Mouse (Mus musculus) kidney, postnatal 36 days (tissue): ENCODE results near the gene Map2.

Experiments
- DNase-seq, 2 experiments: peaks; one replicate each; pipeline ENCODE4 v3.0.0; 2021 to 2022; ENCODE audit warnings: mixed read lengths in 2 of 2

Map2 gene

DNA sequence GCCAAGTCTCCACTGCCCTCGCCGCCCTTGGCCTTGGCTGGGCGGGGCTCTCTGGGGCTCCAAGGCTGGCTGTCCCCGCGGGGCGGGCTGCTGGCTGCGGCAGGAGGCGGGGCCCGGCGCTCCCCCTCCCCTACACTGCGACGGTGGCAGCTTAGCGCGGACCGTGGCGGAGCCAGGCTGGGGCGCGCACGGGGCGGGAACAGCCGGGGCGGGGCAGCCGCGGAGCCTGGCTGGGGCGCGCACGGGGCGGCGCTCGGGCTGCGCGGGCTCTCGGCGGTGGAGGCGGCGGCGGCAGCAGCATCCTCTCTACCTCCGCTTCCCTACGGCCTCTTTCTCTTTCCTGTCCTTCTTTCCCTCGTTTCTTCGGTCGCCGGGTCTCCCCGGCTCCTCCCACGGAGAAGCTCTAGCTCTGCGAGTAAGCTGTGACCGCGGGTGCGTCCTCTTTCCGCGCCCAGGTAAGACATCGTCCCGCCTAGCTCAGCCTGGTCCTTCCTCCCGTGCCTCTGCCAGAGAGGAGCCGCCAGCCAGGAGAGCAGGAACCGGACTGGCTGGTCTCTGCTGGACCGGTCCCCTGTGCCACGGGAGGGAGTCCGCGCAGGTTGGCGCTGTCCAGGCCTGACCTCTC is at the start of gene Map2:
Gene Map2, plus strand, starts transcription at position 233 of the 625 bp plus-strand sequence.
- DNase-seq = peak; percentile 88 to 91

DNA sequence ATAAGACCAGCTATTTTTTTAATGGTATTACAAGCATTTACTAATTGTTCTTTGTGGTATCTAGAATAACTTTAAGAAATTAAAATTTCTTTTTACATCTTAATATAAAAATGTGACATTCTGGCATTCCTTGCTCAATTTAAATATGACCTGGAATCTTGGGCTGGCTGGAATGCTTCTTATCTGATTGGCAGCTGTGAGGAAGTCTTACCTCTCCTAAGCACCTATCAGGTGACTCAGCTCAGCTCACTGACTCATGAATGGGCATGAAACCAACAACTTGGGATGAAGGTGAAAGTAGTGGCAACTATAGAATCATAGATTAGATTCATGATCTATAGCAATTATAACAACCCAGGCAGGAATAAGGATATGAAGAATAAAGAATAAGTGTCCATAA is 42.1 kb upstream of the Map2 start:
- no peak for DNase-seq

DNA sequence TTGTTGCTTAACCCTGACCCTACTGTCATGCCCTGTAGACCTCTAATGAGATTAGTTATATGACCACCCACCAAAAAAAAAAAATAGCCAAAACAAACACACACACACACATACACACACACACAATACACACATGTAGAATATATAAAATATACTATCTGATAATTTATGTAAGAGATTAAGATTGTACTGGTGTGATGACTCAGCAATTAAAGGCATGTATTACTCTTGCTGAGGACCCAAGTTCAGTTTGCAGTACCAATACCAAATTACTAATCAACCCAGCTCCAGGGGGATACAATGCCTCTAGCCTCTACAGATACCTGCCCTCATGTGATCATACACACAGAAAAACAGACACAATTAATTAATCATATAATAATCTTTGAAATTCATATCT is 39.7 kb upstream of the Map2 start:
- DNase-seq = no peak

DNA sequence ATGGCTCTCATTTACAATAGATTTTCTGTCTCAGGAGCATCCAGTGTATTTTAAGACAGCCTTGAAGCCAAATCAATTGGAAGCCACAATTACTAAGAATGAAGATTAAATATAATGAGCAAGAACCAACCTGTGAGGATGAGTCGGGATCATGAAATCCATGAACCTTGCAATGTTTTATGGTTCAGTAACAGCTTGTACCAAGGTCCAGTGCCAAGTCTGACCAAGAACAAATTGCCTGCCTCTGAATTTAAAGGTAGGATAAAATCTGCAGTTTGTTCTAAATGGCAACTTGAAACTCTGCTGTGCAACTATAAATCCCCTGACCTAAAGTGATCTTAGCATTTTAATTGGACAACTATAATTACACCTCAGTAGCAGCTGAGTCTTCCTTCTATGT is 34.4 kb upstream of the Map2 start:
- peak; percentile 26 to 39 for DNase-seq

DNA sequence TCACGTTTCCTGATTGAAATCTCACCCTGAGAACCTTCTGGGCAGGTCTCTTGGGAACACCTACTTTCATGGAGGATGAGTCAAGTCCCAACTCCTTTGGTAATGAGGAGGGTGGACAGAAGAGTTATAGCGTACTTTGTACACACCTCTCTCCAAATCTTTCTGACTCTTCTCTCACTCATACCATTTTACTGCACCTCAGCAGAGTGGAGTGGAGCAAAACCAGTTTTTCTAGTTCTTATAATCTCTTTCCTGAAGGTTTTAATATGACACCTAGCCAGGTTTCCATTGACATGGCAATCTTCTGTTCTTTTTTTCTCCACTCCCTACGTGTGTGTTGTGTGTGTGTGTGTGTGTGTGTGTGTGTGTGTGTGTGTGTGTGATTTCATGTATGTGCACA is 29.9 kb upstream of the Map2 start:
- no peak for DNase-seq

DNA sequence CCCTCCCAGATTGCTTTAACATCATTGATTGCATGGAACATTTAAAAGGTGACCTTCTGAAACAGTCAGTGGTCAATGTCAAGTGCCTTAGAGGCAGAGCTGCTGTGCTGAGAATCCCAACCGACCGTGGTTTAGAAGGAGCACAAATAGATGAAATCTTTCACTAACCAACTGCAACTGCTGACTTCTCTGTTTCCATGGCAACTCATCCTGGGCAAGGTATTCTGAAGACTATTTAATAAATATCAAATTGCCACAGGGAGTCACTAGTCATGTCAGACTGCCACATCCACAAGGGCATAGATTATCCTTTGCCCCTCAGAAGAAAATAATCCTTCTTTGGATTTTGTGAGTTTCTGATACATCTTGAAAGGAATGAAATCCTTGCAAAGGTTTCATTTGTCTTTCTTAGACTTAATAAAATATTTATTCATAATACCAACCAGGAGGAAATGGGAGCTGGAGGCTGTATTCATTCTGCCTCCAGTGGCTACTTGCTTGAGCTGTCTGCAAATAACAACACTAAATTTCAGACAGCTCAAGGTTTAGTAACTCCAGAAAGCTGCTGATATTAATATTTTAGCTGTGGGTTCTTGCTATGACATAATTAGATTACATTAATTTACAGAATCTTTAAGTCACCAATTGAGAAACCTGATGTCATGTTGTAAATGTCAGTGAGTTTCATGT is 26.1 kb upstream of the Map2 start:
- no peak for DNase-seq

DNA sequence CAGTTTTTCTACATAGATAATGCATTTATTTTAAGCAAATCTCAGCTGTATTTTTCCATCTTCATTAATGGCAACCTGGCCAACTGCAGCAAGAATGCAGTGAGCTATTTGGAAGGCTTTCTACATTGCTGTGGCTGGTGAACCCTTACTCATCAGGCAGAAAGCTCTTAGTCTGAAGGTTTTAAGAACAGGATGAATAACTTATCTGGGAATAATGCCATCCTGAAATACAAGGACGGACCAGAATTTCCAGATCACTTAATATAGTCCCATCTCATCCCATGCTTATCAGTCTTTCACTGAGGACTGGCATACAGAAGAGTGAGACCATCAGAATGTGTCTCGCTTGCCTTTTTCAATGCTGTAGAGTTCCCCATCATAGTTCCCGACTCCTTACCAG is 24.3 kb upstream of the Map2 start:
- DNase-seq = no peak

DNA sequence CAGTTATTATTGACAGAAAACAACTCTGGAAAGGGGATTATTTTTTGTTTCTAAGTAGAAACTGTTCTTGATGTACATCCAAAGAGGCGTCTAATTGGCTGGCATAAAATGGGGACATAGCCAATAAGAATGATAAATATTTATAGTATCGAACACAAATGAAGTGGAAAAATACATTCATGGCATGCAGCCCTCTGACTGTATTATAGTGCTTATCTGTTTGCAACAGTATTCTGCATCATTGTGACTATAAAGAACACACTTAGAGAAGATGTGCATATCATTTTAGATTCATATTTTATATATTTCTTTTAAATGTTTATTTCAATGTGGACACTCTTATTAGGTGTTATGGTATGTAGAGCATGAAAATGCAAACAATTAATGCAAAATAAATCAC is 17.9 kb upstream of the Map2 start:
- no peak for DNase-seq

DNA sequence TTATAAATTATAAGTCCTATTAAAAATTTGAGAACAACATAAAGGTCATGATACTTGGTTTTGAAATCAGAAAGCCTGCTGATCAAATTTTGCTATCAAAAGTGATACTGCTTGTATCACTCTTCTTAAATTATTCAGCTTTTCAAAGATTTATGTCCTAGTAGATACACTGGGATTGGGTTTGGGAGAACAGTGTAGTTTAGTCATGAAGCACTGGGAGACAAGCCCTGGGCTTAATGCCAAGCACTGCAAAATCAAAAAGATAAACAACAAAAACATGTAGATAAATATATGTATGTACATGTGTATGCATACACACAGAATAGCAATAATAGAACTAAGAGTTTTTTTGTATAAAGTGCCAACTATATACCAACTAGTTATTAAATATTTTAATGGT is 17.5 kb upstream of the Map2 start:
- no peak for DNase-seq

DNA sequence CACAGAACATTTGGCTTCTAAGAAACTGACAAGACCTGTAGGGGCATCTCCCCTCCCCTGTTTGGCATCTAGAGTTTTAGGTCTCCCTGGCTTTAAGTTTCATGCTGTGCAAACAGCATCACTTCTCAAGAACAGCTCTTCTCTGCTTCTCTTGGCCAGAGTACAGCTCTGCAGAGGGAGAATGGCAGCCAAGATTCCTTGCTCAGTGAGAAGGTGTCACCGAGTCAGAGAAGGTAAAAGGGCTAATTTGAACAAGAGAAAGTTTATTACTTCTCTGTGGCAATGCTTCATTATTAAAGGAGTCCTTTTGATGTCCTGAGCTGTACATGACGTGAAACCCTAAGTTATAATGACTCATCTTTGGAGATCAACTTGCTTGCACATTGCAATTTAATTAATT is 10.4 kb upstream of the Map2 start:
- DNase-seq = no peak

DNA sequence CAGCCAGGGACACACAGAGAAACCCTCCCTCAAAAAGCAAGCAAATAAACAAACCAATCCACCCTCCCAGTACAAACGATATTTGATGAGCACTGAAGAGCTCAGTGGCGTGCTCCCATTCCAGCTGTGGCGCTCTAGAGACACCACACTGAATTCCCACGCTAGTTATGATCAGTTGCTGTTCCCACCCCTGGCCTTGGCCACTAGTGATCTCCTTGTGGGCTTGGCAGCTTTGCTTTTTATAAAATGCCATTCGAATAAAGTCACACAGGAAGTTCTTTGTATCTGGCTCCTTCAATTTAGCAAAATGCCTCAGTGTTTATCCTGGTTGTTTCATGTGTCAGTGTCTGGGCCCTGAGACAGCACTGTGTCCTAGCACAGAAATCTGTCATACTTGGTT is 6.4 kb upstream of the Map2 start:
- DNase-seq = no peak

DNA sequence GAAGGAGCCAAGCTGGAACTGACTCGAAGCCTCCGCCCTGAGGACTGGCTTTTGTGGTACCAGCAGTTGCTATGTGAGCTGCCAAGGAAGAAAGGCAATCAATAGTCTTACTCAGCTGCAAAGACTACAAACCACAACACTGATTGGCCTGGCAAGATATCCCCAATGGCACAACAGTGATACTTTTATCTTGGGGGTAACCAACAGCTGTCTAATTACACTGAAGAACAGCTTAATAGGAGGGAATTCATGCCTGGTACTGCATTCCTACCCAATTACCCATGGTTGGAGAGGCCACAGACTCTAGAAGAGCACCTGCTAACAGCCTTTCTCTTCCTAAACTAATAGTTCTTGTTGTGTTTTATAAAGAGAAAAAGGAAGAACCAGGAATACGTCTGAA is 2.9 kb upstream of the Map2 start:
- no peak for DNase-seq

DNA sequence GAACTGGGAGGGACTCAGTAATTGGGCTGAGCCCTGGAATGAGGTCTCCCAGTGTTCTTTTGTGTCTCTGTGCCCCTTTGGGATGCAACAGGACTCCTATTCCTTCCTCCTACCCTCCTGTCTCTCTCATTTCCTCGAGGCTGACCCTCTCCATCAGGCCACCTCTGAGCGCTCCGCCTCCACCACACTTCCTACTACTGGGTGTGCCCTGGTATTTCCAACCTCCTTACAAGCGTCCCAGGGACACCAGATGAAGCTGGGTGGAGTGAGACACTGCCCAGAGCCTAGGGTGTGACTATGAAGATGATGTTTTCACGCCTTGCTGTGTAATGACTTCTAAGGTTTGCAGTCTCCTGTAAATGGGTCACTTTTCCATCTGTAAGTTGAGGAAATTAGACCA is 1.4 kb upstream of the Map2 start:
- no peak for DNase-seq

DNA sequence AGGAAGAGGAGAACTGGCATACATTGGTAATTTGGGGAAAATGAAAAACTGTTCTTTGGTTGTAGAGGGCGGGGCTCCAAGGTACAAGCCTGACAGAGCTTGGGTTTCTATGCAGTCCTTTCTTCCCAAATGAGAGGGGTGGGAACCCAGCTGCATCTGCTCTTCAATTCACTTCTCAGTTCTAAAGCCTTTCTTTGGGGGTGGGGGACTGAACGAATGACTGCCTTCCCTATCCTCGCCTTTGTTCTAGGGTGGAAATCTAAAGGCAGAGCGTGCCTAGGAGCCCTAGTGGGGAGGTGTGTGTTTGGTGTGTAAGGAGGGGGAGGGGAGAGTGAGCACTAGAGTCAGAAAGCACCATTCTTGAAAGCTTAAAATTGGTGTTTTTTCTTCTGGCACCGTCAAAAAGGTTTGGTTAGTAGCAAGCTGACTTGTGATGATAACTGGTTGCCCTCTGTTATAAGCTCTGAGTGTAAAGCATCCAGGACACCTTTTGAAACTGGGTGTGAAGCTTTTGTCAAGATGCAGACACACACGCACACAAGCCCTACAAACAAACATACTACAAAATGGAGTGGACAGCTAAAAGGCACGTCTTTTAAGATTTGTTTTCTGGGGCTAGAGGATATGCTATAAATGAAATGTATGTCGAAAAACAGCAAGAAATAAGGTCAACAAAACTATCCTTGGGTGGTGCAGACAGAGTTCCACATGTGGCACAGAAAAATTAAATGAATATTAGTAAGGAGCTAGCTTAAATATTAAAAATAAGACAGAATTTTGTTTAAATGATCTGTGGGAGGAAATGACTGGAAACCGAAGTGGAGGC is 1.2 kb downstream of the Map2 start:
- no peak for DNase-seq

DNA sequence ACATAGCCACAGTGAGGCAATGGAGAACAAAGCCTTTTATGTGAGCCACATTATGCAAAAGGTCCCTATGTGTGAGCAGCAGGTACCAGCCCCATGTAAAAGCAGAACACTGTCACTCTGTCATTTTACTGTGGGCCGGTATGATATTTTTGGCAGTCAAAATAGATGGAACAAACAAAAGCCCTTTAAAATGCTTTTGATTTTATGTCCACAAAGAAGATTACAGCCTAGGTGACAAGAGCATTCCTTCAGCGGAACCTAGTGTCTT is 1.7 kb downstream of the Map2 start:
- DNase-seq = no peak

DNA sequence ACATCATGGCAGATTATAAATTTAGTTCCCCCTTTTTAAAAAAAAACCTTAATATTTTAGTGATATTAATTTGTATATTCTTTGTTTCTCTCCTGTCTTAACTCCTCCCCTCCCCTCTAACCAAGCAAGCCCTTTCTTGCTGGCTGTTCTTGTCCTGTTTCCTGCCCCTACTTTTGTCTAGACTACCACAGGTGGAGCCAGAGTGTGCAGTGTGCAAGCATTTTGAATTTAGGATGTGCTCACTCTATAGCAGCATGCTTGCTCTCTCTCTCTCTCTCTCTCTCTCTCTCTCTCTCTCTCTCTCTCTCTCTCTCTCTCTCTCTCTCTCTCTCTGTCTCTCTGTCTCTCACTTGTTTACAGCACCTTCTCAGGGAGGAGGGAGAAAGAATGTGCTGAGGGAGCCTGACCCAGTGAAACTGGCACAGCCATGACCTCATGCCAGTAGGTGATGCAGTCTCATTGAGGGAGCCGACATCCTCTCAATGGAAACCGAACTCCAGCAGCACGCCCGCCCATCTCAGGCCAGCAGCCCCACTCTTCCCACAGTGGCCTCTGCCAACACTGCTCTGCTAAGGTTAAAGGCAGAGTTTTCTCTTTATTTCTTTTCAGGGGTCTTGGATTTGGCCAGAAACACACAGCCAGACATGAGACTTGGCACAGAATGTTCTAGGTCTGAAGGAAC is 2.6 kb downstream of the Map2 start:
- DNase-seq = no peak

DNA sequence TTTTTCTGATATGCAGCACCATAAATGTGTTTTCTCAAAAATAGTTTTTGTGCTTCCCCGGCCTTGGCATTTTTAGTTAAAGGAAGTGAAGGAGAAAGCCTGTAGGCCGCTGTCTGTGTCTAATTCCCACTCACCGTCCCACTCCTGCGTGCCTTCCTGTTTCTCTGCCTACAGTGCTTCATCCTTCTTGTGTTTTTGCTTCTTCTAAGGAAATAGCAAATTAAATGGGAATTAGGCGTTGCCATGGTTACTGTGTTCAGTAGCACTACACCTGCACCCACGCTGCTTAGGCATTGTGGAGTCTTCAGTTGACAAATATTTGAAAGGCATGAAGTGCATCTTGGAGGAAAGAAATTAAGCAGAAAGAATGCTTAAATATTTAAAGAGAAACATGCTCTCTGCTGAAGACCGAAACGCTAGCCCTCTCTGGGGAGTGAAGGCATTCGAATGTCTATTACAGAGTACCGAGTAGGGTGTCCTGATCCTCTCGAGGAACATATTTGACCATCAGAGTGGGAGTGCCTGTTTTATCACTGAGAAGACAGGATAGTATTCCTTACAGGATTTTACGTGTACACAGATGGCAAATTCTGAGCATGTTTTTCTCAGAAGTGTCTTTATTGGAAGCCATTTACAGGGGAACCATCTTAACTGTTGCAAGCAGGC is 12.1 kb downstream of the Map2 start:
- DNase-seq = no peak

DNA sequence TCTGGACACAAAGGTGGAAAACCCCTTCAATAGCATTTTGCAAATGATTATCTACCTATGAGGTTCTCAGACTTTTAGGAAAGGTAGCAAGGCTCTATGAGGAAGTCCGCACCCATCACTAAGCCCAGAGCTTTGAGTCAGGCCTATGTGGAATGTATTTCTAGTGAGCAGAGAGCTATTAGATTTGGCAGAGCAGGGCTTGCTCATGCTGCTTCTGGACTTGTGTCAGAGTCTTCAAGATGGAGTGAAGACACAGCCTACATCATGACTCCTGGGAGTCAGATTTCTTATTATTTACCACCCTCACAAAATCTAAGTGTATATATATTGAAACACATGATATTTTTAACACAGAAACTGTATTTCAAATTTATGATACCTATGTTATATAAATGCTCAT is 17.3 kb downstream of the Map2 start:
- DNase-seq = no peak

DNA sequence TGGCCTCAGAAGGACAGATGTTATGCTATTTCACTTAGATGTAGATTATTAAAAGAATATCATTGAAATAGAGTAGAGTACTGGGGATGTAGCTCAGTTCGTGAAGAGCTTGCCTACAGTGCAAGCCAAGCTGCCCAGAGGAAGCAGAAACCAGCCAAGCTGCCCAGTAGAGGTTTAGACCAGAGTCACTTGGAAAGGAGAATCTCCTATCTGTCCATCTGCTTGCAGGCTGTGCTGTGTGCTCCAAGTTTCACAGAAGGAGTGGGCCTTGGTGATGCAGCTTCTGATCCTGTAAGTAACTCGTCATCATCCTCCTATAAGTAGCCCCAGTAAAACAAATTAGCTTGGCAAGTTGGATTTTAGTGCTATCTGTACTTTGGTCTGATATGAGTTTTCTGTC is 17.8 kb downstream of the Map2 start:
- no peak for DNase-seq

DNA sequence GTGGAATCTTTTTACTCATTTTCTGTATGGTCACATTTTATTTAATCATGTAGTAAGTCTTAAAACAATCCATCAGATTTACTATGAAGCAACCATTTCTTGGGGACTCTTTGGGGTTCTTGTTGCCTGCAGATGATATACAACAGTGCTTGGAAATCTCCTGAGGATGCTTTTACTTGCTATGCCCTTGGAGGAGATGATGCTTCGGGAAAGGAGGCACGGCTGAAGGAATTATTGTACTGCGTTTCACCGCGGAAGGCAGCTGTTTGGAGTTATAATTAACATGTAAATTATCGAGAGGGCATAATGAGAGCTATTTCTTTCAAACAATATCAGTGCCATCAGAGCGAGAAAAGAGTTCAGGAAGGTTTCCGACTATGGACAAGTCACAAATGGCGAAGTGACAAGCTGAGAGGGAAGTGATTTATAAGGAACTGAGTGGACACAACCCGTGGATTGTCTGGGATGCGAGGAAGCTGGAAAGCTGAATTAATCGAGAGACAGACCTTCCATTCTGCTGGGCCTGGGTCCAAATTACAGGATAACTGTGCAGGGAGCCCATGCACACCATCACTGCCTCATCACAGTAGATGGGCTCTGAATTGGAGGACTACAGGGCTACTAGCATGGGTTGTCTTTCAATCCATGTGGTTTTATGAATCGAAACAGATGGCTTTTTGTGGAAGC is 20.1 kb downstream of the Map2 start:
- no peak for DNase-seq

DNA sequence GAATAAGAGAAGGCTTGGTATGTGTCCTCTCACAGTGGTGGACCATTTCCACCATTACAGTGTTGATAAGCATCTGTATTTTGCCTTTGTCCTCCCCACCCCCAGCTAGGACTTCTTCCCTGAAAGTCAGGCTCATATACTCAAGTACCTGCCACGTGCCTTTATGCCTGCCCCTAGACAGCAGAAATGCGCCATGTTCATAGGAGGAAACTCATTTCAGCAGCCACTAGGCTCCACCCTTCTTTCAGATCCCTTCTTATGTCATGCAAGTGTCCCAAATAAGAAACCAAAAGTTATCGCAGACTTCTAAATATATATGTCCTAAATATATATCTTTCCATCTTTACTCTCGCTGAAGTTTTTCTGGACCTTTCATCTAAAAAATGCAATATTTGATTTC is 21.2 kb downstream of the Map2 start:
- no peak for DNase-seq

DNA sequence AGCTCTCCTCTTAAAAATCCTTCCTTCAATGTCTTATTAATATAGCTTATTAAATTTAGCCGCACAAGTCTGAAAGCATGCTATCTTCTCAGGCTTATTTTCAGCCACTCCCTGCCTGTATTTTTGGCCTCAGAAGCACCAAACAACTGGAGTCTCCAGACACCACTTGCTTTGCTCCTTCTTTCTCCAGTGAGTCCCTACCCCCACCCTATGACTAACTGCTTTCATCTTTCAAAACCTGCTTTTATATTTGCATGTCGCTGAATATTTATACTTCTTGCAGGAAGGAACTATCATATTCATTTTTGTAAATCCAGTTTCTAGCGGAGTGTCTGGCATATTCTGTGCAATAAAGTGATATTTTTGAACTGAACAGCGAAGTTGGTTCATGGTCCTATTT is 21.6 kb downstream of the Map2 start:
- no peak for DNase-seq

DNA sequence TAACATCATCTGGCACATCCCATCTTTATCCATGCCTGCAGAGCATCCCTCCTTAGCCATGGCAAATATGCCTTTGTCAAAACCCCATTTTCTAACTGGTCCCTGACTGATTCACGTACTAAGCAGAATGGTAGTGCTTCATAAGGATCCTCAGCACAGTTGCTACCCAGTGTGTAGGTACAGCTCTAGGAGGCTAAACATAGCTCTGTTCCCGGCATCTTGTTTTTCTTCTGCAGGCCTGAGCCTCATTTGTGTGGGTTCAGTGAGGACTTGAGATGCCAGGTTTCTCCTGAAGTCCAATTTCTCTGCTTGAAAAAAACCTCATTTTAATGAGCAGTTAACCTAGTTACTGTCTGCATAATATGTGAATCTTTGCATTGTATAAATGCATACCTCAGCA is 30.4 kb downstream of the Map2 start:
- no peak for DNase-seq
